Mouse (Mus musculus) monocyte, adult 59 days (primary cell): ENCODE results near the gene Fam120c. TPM values are rescaled to one million over a fixed set of nuclear protein-coding genes. Genes with fewer than 3 reads are reported as not detected.

Experiments used
- total RNA-seq, 2 experiments: library from RNA; stranded (reverse); gene quantifications; one replicate each; pipeline ENCODE4 v1.2.4; 2023

Gene Fam120c
- total RNA-seq: 1 to 10 TPM; 3.4 to 3.9 TPM

DNA sequence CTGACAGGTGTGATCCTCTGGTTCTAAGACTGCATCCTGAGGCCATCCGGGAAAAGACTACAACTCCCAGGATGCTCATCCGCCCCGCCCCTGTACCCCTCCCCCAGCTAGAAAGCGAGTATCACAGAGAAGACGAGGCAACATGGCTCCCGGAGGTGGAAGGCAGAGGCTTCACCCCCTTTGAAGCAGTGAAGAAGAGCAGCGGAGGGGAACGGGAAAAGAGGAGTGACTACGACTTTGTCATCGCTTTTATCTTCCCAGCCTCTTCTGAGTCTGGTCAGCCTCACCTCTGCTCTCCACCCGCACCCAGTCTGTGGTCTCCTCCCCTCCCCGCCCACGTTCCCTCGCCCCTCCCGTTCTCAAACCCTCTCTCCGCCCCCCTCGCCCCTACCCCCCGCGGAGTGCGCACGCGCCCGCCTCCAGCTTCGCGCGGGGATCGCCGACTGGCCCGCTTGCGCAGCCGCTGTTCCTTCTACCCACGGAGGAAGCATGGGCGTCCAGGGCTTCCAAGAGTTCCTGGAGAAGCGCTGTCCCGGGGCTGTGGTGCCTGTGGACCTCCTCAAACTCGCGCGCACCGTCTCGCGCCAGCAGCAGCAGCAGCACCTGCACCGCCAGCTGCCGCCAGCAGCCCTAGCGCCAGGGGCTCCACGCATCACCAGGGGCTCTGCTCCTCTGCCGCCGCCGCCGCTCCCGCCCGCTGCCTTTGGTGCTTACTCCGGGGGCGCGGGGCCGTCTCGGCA, at the start of gene Fam120c:
Gene Fam120c, plus strand, starts transcription at position 415 of the 740 bp plus-strand sequence.

DNA sequence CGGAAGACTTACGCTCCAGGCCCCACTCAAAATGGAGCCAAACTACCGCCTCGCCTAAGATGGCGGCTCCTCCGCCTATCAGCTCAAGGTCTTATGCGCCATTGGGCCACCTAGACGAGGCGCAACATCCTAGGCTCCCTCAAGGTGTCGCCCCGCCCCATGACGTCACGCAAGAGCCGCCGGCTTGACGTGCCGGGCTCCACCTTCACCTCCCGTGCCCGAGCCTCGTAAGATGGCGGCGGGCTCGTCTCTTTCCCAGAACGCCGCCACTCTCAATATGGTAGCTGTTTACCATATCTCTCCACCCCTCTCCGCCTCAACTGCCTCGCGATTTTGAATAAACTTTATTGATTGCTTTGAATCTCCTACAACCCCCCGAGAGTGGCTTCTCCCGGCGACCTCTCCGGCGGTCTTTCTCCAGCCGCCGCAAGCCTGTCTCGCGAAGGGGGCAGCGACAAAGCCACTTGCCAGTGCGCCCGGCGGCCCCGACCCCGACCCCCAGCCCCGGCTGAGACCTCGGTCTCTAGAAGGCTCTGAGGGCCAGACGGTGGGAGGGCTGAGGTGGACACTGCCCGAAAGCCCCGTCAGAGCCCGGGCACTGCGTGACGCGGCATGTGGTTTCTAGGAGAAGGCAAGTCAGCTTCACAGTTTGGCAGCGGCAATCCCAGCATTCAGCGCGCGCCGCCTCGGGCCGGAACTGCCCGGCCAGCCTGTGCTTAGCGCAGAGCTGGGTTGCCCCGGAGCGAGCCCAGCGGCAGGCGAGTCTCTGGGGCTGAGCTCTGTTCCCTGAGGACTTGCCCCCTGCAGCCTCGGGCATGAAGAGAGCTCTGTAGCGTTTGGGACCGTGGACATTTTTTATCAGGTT, 176.7 kb downstream of the Fam120c start, which contains the start of gene Phf8:
Gene Phf8, plus strand, starts transcription at position 215 of the 865 bp plus-strand sequence.

Other genes starting within 250 kb of the Fam120c start
- gene Tsr2, start 247.6 kb upstream of the Fam120c start, total RNA-seq: 10 to 100 TPM; 10.5 to 15.3 TPM
- not detected for gene Wnk3, start 146.1 kb upstream of the Fam120c start, total RNA-seq
- 10 to 100 TPM; 63.5 to 65.4 TPM for gene Phf8, start 176.5 kb downstream of the Fam120c start, total RNA-seq